Mouse (Mus musculus): ENCODE data around the gene Luc7l3. TPM values are rescaled to one million over a fixed set of nuclear protein-coding genes. Genes with fewer than 3 reads are reported as not detected.

Gene Luc7l3
- total RNA-seq, 4 experiments from 2014 or later, result 25.6 to 34.4 (median 31.3) TPM

- no peak for DNase-seq (ENCODE audit: low spot score)
Observed at GRCm38 (mm10) chr11:94259814-94260213, 62.0 kb downstream of the Luc7l3 start.

- DNase-seq (ENCODE audit: low spot score), result no peak
Observed at GRCm38 (mm10) chr11:94257987-94258386, 63.8 kb downstream of the Luc7l3 start.

GRCm38 (mm10) chr11:94255733-94256132 lies 66.1 kb downstream of the Luc7l3 start:
- DNase-seq (ENCODE audit: low spot score), result no peak

GRCm38 (mm10) chr11:94253691-94254090 lies 68.1 kb downstream of the Luc7l3 start:
- DNase-seq (ENCODE audit: low spot score), result no peak

- DNase-seq (ENCODE audit: low spot score), result no peak
Observed at GRCm38 (mm10) chr11:94253156-94253555, 68.6 kb downstream of the Luc7l3 start.

- no peak for DNase-seq (ENCODE audit: low spot score)
Observed at GRCm38 (mm10) chr11:94246789-94247061, 75.1 kb downstream of the Luc7l3 start.

GRCm38 (mm10) chr11:94245955-94246788 lies 75.6 kb downstream of the Luc7l3 start, which contains the start of gene Wfikkn2:
Gene Wfikkn2 (minus strand): TSS chr11:94246005.
- DNase-seq (ENCODE audit: low spot score), result no peak

GRCm38 (mm10) chr11:94244385-94244784 lies 77.4 kb downstream of the Luc7l3 start:
- no peak for DNase-seq (ENCODE audit: low spot score)

GRCm38 (mm10) chr11:94243422-94244180 lies 78.2 kb downstream of the Luc7l3 start:
- no peak for DNase-seq (ENCODE audit: low spot score)

- DNase-seq (ENCODE audit: low spot score), result no peak
Observed at GRCm38 (mm10) chr11:94242760-94243421, 78.9 kb downstream of the Luc7l3 start.

- DNase-seq (ENCODE audit: low spot score), result no peak
Observed at GRCm38 (mm10) chr11:94239706-94240105, 82.1 kb downstream of the Luc7l3 start.

GRCm38 (mm10) chr11:94238786-94239185 lies 83.0 kb downstream of the Luc7l3 start:
- no peak for DNase-seq (ENCODE audit: low spot score)

Other genes starting within 250 kb of the Luc7l3 start
- gene Tob1, start 110.5 kb downstream of the Luc7l3 start, total RNA-seq (2022), result 10 to 100 TPM; 51.3 to 58.4 (median 53.2) TPM
- gene Wfikkn2, start 76.0 kb downstream of the Luc7l3 start, total RNA-seq (2022), result 1 to 10 TPM; 6.8 to 8.1 (median 7.5) TPM
- under 1 TPM in 1 of 4 experiments, not detected in 3; 0.40 TPM for gene Gm21885, start 40.1 kb downstream of the Luc7l3 start, total RNA-seq (2022)
- 100 to 1,000 TPM; 255 to 327 (median 301) TPM for gene Ankrd40, start 6.0 kb upstream of the Luc7l3 start, total RNA-seq (2022)
- 1 to 10 TPM in 3 of 4 experiments, under 1 TPM in 1; 0.91 to 2.3 (median 1.7) TPM for gene Abcc3, start 71.0 kb upstream of the Luc7l3 start, total RNA-seq (2022)
- 10 to 100 TPM in 3 of 4 experiments, 1 to 10 TPM in 1; 6.7 to 14.6 (median 12.5) TPM for gene Cacna1g, start 152.2 kb upstream of the Luc7l3 start, total RNA-seq (2022)
- under 1 TPM; 0.09 to 0.63 (median 0.40) TPM for gene Spata20, start 164.2 kb upstream of the Luc7l3 start, total RNA-seq (2022)
- gene Epn3, start 178.0 kb upstream of the Luc7l3 start, total RNA-seq (2022), result 10 to 100 TPM; 21.3 to 28.5 (median 25.1) TPM
- gene Mycbpap, start 199.8 kb upstream of the Luc7l3 start, total RNA-seq (2022), result 1 to 10 TPM in 3 of 4 experiments, under 1 TPM in 1; 0.75 to 2.3 (median 1.4) TPM
- 10 to 100 TPM in 2 of 4 experiments, 1 to 10 TPM in 2; 8.3 to 11.5 (median 10.1) TPM for gene Rsad1, start 227.3 kb upstream of the Luc7l3 start, total RNA-seq (2022)
- 1 to 10 TPM in 2 of 4 experiments, under 1 TPM in 2; 0.43 to 2.4 (median 0.86) TPM for gene Chad, start 243.1 kb upstream of the Luc7l3 start, total RNA-seq (2022)

Measured in heart, adult 8-10 months (tissue).